Mouse (Mus musculus): Measurements from ENCODE around the gene BC048562. TPM values are rescaled to one million over a fixed set of nuclear protein-coding genes. Genes with fewer than 3 reads are reported as not detected.

Gene BC048562
- total and polyA plus RNA-seq, 3 experiments = not detected

DNA sequence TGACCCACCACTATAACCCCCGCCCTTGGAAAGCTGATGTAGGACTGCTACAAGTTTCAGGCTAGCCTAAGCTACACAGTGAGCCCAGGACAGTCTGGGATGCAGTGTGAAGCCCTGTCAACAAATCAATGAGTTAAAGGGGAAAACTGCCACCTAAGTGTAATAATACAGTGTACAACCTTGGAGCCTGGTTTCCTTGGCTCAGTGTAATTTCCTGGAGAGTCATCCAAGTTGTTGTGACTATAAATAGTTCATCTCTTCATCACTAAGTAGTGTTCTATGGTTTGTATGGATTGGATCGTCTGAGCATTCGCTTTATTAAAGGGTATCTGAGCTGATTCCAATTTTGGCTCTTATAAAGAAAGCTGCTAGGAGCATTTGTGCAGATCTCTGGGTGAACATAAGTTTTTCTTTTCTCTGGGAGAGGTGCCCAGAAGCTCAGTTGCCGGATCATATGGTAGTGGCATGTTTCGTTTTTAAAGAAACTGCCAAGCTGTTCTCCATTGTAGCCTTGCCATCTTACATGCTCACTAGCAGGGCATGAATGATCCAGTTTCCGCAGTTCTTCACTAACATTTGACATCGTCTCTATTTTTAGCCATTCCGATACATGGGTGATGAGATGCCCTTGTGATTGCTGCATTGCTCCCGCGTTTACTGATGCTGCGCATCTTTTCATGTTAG, 5.1 kb downstream of the BC048562 start:
- Histone ChIP-seq H3K9ac (ENCODE audit: control insufficient read depth, low read depth, low read length, poor library complexity, severe bottlenecking) (no peak overlapping the region), H3K27me3 (ENCODE audit: control insufficient read depth in 1 of 2, insufficient read depth in 2 of 2, low read length in 2 of 2) (peaks cover under 1 to 5% of the 10 kb centered on the region in 2 experiments; a peak in 1 of 4 replicates), H3K27ac (ENCODE audit: control insufficient read depth, low read depth, low read length) (no peak overlapping the region), H3K36me3 (ENCODE audit: control insufficient read depth in 1 of 2, insufficient read depth in 2 of 2, low read length in 2 of 2) (peaks cover 0 to 6% of the 10 kb centered on the region in 2 experiments; a peak in 2 of 4 replicates), H3K9me3 (replicated peaks; ENCODE audit: insufficient read depth, low read length) (no peaks in the 10 kb centered on the region), H3K79me2 (ENCODE audit: control insufficient read depth, insufficient read depth, low read length, poor library complexity) (no peaks in the 10 kb centered on the region), H3K4me3 (ENCODE audit: control insufficient read depth in 1 of 2, insufficient read depth in 1 of 2, low read depth in 2 of 2, low read length in 2 of 2) (no peak overlapping the region), H3K4me1 (ENCODE audit: control insufficient read depth in 1 of 2, insufficient read depth in 2 of 2, low read length in 2 of 2) (peaks cover 5 to 10% of the 10 kb centered on the region in 2 experiments)
- TF ChIP-seq MAX (IDR thresholded peaks at IDR 0.05; ENCODE audit: low read length) (no peak), POLR2AphosphoS5 (IDR thresholded peaks at IDR 0.05; ENCODE audit: borderline replicate concordance, low read depth, low read length) (no peak), MYC (IDR thresholded peaks at IDR 0.05; ENCODE audit: low read depth, low read length) (no peak)
- no peak for DNase-seq (ENCODE audit: low read depth, low spot score)

DNA sequence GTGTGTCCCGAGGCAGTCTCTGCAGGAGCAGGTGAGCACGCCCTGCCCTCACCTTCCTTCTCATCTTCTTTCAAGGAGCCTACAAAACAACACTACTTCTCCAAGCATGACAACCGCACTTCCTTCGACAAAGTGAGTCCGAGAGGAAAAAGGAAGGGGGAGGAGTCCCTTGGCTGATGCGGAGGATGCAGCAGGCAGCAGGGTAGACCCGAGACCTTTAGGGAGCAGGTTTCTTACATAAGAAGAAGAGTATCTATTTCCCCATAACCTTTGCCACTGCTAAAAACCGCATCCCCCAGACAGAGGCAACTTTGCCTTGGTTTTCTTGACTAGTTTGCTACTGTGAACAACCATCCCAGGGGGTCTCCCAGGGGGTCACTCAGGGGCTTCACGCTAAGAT, 8.8 kb downstream of the BC048562 start:
- H3K4me3 ChIP-seq (ENCODE audit: control insufficient read depth in 1 of 2, insufficient read depth in 1 of 2, low read depth in 2 of 2, low read length in 2 of 2) = no peak overlapping the region
- H3K36me3 ChIP-seq (ENCODE audit: control insufficient read depth in 1 of 2, insufficient read depth in 2 of 2, low read length in 2 of 2) = peaks cover 0 to 6% of the 10 kb centered on the region in 2 experiments; a peak in 2 of 4 replicates
- 0 out of 2 replicates have a peak, but pooled peaks cover under 1% of the 10 kb centered on the region for H3K79me2 ChIP-seq (ENCODE audit: control insufficient read depth, insufficient read depth, low read length, poor library complexity)
- no peaks in the 10 kb centered on the region for H3K27me3 ChIP-seq (ENCODE audit: control insufficient read depth in 1 of 2, insufficient read depth in 2 of 2, low read length in 2 of 2)
- H3K9me3 ChIP-seq (replicated peaks; ENCODE audit: insufficient read depth, low read length) = no peaks in the 10 kb centered on the region
- no peak overlapping the region for H3K27ac ChIP-seq (ENCODE audit: control insufficient read depth, low read depth, low read length)
- H3K4me1 ChIP-seq (ENCODE audit: control insufficient read depth in 1 of 2, insufficient read depth in 2 of 2, low read length in 2 of 2) = peaks cover 5 to 15% of the 10 kb centered on the region in 2 experiments
- no peak overlapping the region for H3K9ac ChIP-seq (ENCODE audit: control insufficient read depth, low read depth, low read length, poor library complexity, severe bottlenecking)
- TF ChIP-seq RAD21 (IDR thresholded peaks at IDR 0.05; ENCODE audit: low read depth, low read length) (no peak), ZKSCAN1 (IDR thresholded peaks at IDR 0.05; ENCODE audit: low read depth, low read length) (no peak), MAZ (IDR thresholded peaks at IDR 0.05; ENCODE audit: low read depth, low read length) (no peak), E2F4 (IDR thresholded peaks at IDR 0.05; ENCODE audit: borderline replicate concordance, low read depth, low read length) (no peak), CHD2 (IDR thresholded peaks at IDR 0.05; ENCODE audit: low read length) (no peak), GABPA (IDR thresholded peaks at IDR 0.05; ENCODE audit: low read depth, low read length) (no peak), UBTF (IDR thresholded peaks at IDR 0.05; ENCODE audit: borderline replicate concordance, insufficient read depth, low read depth, low read length) (no peak), MYB (IDR thresholded peaks at IDR 0.05; ENCODE audit: low read depth, low read length) (no peak), POLR2AphosphoS5 (IDR thresholded peaks at IDR 0.05; ENCODE audit: borderline replicate concordance, low read depth, low read length) (no peak), KAT2A (conservative IDR thresholded peaks at IDR 0.05; ENCODE audit: low read depth, low read length) (no peak), ZMIZ1 (IDR thresholded peaks at IDR 0.05; ENCODE audit: low read depth, low read length) (no peak), SMC3 (IDR thresholded peaks at IDR 0.05; ENCODE audit: low read depth, low read length) (no peak), GATA1 (IDR thresholded peaks at IDR 0.05; ENCODE audit: low read depth, low read length) (no peak), TCF12 (IDR thresholded peaks at IDR 0.05; ENCODE audit: low read depth, low read length) (no peak), NELFE (IDR thresholded peaks at IDR 0.05; ENCODE audit: low read depth, low read length) (no peak), USF1 (IDR thresholded peaks at IDR 0.05; ENCODE audit: low read depth, low read length) (no peak), NRF1 (IDR thresholded peaks at IDR 0.05; ENCODE audit: insufficient read depth, low read depth, low read length, poor library complexity, severe bottlenecking) (no peak), CHD1 (IDR thresholded peaks at IDR 0.05; ENCODE audit: low read depth, low read length) (no peak), JUND (IDR thresholded peaks at IDR 0.05; ENCODE audit: low read depth, low read length) (no peak), SIN3A (IDR thresholded peaks at IDR 0.05; ENCODE audit: low read length) (no peak)
- DNase-seq (ENCODE audit: low read depth, low spot score) = no peak
